Mouse (Mus musculus) adrenal gland, adult 8-10 months (tissue): ENCODE data around the gene Tnnc1. TPM values are rescaled to one million over a fixed set of nuclear protein-coding genes. Genes with fewer than 3 reads are reported as not detected.

Experiments used
- DNase-seq: peaks from one replicate; pipeline ENCODE4 v3.0.0; 2022
- total RNA-seq, 4 experiments: library from RNA; stranded (reverse); gene quantifications; 2 replicates each; pipeline ENCODE4 v1.2.4; 2022

Tnnc1 gene
- total RNA-seq, 4 experiments from 2014 or later = 1.1 to 3.3 (median 1.9) TPM

- no peak for DNase-seq
These were observed 52.3 kb downstream of the Tnnc1 start for GRCm38 (mm10) chr14:31260374-31260773.

DNA sequence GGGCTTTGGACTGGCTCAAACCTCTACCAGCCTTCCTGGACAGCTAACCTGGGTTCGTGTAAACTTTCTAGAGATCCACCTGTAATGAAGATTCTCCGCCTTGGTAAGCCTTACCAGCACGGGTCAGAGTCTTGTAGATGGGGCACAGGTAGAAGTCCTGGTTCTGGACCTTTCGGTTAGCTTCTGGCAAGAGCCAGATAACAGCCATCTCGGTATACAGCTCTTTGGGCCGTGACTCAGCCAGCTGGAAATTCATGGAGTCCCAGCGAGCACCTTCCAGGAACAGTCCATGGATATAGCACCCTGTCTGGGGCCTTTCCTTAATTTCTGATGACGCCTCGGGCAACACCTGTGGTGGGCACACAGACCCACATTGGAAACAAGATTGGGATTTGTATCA, 52.8 kb downstream of the Tnnc1 start:
- no peak for DNase-seq

Other genes starting within 250 kb of the Tnnc1 start
- 10 to 100 TPM; 50.0 to 90.5 (median 70.5) TPM for gene Glt8d1, start 206.9 kb upstream of the Tnnc1 start, total RNA-seq
- 100 to 1,000 TPM; 232 to 268 (median 251) TPM for gene Spcs1, start 206.6 kb upstream of the Tnnc1 start, total RNA-seq
- gene Pbrm1, start 189.2 kb upstream of the Tnnc1 start, total RNA-seq = 10 to 100 TPM; 52.9 to 66.2 (median 61.2) TPM
- gene Gnl3, start 189.2 kb upstream of the Tnnc1 start, total RNA-seq = 10 to 100 TPM; 69.1 to 99.4 (median 83.9) TPM
- 100 to 1,000 TPM in 1 of 4 experiments, 10 to 100 TPM in 3; 67.6 to 109 (median 75.0) TPM for gene Smim4, start 79.4 kb upstream of the Tnnc1 start, total RNA-seq
- 10 to 100 TPM; 25.6 to 41.4 (median 36.6) TPM for gene Nt5dc2, start 77.3 kb upstream of the Tnnc1 start, total RNA-seq
- gene Stab1, start 39.7 kb upstream of the Tnnc1 start, total RNA-seq = 100 to 1,000 TPM in 2 of 4 experiments, 10 to 100 TPM in 2; 75.8 to 142 (median 116) TPM
- 100 to 1,000 TPM; 331 to 526 (median 414) TPM for gene Nisch, start 8.6 kb downstream of the Tnnc1 start, total RNA-seq
- 10 to 100 TPM in 3 of 4 experiments, 1 to 10 TPM in 1; 8.8 to 12.4 (median 10.8) TPM for gene Sema3g, start 9.5 kb downstream of the Tnnc1 start, total RNA-seq
- 1 to 10 TPM; 7.1 to 8.5 (median 8.2) TPM for gene Phf7, start 43.0 kb downstream of the Tnnc1 start, total RNA-seq
- gene Bap1, start 43.1 kb downstream of the Tnnc1 start, total RNA-seq = 10 to 100 TPM; 64.5 to 70.6 (median 68.0) TPM
- 1 to 10 TPM; 1.6 to 5.4 (median 3.1) TPM for gene Dnah1, start 115.6 kb downstream of the Tnnc1 start, total RNA-seq
- 10 to 100 TPM; 42.7 to 51.4 (median 48.7) TPM for gene Capn7, start 128.3 kb downstream of the Tnnc1 start, total RNA-seq
- gene Sh3bp5, start 227.8 kb downstream of the Tnnc1 start, total RNA-seq = 100 to 1,000 TPM; 112 to 172 (median 115) TPM